Mouse (Mus musculus) hindbrain, embryonic 16.5 days (tissue): Measurements from ENCODE around the gene Tcte1. TPM values are rescaled to one million over a fixed set of nuclear protein-coding genes. Genes with fewer than 3 reads are reported as not detected.

Experiments used
- ATAC-seq: fragments of 200-750 bp; cut with Nextera tagmentation; 2 replicates; pipeline ENCODE4 v1.8.0; 2017; ENCODE audit warnings: moderate TSS enrichment, moderate library complexity
- H3K27ac ChIP-seq: fragments of 300-500 bp; sonication (generic); 2 replicates; pipeline ENCODE4 v1.5.1; 2014; ENCODE audit warnings: low read depth, mild to moderate bottlenecking, control low read depth, low read length, moderate library complexity
- H3K27me3 ChIP-seq: fragments of 300-500 bp; sonication (generic); replicated peaks from 2 replicates; pipeline ENCODE4 v1.6.1; 2014; ENCODE audit warnings: low read length; ENCODE audit not compliant: control insufficient read depth, insufficient read depth
- H3K36me3 ChIP-seq: fragments of 300-500 bp; sonication (generic); 2 replicates; pipeline ENCODE4 v1.6.1; 2014; ENCODE audit warnings: mild to moderate bottlenecking, low read length, moderate library complexity, mixed read lengths; ENCODE audit not compliant: control insufficient read depth, insufficient read depth
- H3K4me1 ChIP-seq: fragments of 300-500 bp; sonication (generic); 2 replicates; pipeline ENCODE4 v1.6.1; 2014; ENCODE audit warnings: low read depth, low read length; ENCODE audit not compliant: control insufficient read depth, insufficient read depth
- H3K4me2 ChIP-seq: fragments of 300-500 bp; sonication (generic); 2 replicates; pipeline ENCODE4 v1.6.1; 2014; ENCODE audit warnings: mild to moderate bottlenecking, low read length, control low read depth, moderate library complexity
- H3K4me3 ChIP-seq: fragments of 300-500 bp; sonication (generic); 2 replicates; pipeline ENCODE4 v1.5.1; 2014; ENCODE audit warnings: mild to moderate bottlenecking, low read length, control low read depth, moderate library complexity
- H3K9ac ChIP-seq: fragments of 300-500 bp; sonication (generic); 2 replicates; pipeline ENCODE4 v1.6.1; 2014; ENCODE audit warnings: low read depth, mild to moderate bottlenecking, control low read depth, low read length, moderate library complexity
- H3K9me3 ChIP-seq: fragments of 300-500 bp; sonication (generic); 2 replicates; pipeline ENCODE4 v1.6.1; 2014; ENCODE audit warnings: mild to moderate bottlenecking, low read length, moderate library complexity; ENCODE audit not compliant: control insufficient read depth
- WGBS: fragments of 180-500 bp; shearing (Covaris S2); extraction: QIAGEN DNeasy Blood & Tissue Kit; methylation state at CpG from one replicate; pipeline ENCODE4 v1.1.7; 2014; 5-methylcytosine and 5-hydroxymethylcytosine counted together
- polyA plus RNA-seq: library from polyadenylated mRNA; unstranded; fragments of >200 nt; fragmentation: Nextera tagmentation; extraction: Ambion mirVana; gene quantifications from 2 replicates; pipeline ENCODE4 v1.2.1, GENCODE M21; 2015

The Tcte1 gene
- polyA plus RNA-seq, 1 experiment from 2014 or later: 6.3 TPM

DNA sequence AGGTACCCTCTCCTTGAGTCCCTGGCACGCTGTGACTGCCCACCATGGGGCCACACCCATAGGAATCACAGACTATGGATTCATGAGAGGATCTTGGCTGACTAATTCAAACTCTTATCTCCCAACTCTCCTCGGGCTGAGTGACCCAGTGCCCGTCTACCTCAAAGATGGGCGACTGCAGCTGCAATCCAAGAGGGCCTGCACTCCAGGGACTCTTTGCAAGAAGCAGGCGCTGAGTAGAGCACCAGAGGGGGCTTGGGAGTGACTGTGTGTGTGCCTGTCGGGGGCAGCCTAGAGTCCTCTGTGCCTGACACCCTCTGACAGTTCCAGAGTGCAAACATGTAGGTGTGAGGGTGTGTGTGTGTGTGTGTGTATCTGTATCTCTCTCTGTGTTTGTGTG, 18.9 kb downstream of the Tcte1 start:
- no peak overlapping the region for H3K4me3 ChIP-seq
- H3K4me2 ChIP-seq: no peak overlapping the region
- peaks cover 6% of the 10 kb centered on the region; the same call in 1 of the 2 replicates for H3K36me3 ChIP-seq
- H3K9ac ChIP-seq: no peak overlapping the region
- peaks cover 20% of the 10 kb centered on the region for H3K4me1 ChIP-seq
- 37% methylated on average over 6 of the region's 6 CpGs for WGBS
- no peak overlapping the region for H3K27ac ChIP-seq
- H3K9me3 ChIP-seq: no peaks in the 10 kb centered on the region
- ATAC-seq: no peak
- peaks cover 6% of the 10 kb centered on the region; the same call in 1 of the 2 replicates for H3K27me3 ChIP-seq

DNA sequence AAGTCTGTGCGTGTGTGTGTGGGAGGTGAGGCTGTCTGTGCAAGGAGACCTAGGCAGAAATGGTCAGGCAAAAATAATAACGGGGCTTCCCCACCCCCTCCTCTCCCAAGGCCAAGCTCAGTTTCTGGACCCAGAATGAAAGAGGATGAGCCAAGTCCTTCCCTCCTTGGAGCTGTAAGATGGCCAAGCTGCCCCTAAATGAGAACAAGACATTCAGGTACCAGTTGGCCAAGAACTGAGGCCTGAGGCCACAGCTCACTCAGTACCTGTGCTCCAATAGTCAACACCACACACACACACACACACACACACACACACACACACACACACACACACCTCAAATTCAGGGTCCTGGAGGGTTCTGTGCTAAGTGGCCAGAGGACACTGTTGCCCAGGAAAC, 19.5 kb downstream of the Tcte1 start:
- H3K9me3 ChIP-seq: no peaks in the 10 kb centered on the region

DNA sequence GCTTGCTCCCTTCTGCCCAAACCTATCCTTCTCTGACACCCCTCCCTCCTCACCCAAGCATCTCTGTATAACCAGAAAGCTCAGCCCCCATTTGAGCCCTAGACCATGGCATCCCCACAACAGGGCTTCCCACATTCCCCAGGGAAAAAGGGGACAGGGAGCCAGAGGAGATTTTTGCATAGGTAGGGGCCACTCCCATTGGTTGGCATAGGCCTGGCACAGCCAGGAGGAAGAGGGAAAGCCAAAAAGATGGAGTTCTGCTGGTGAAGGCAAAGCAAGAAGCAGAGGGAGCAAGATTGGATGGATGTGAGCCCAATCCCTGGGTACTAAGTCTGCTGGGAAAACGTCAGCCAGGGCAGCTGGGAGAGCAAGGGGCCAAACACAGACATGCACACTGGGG, 19.9 kb downstream of the Tcte1 start:
- peaks cover 6% of the 10 kb centered on the region; the same call in 1 of the 2 replicates for H3K27me3 ChIP-seq

More for the DNA sequence above, 19.5 kb downstream of the Tcte1 start:
- no peak for ATAC-seq
- Histone ChIP-seq H3K9ac (no peak overlapping the region), H3K27me3 (peaks cover 6% of the 10 kb centered on the region; the same call in 1 of the 2 replicates), H3K4me1 (peaks cover 23% of the 10 kb centered on the region), H3K27ac (no peak overlapping the region), H3K4me2 (no peak overlapping the region), H3K4me3 (no peak overlapping the region), H3K36me3 (peaks cover 6% of the 10 kb centered on the region; the same call in 1 of the 2 replicates)
- 73% methylated on average over 2 of the region's 2 CpGs for WGBS

DNA sequence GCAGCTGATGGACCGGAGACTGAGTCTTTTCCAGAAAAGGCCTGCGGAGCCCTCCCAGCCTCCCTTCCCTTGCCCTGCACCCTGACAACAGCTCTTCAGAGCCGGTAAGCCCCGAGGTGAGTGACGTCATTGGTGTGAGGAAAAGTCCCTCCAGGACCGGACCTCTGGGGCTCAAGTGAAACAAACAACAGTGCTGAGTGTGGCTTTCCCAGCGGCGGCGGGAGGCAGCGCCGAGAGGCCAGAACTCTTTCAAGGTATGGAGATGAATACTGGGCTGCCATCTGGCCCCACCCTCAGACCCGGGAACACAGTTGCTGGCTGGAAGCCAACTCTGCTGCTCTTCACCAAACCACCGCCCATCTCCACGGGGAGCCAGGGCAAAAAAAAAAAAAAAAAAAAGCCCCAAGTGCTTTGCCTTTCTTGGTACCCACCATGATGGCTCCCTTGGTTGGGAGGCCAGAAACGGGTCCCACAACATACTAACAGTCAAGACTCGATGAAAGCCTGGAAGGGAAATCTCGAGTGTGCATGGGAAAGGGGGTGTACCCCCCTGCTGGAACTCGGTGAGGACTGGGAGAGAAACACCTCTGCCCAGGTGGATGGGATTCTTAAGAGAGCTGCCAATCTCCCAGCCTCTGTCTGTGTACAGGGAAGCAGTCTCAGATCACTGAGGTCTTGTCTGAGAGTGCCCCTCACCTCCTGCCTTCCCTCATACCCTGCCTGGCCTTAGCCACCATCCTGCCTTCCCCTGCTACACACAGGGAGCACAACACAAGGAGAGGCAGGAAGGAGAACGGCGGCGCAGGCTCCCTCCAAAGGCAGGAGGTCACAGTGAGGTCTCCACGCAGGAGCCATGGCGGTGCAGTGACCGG, 21.0 kb downstream of the Tcte1 start:
- Histone ChIP-seq H3K4me2 (no peak overlapping the region; the same call in 1 of the 2 replicates), H3K27me3 (peaks cover 6% of the 10 kb centered on the region; the same call in 1 of the 2 replicates), H3K27ac (no peak overlapping the region; the same call in 1 of the 2 replicates), H3K4me3 (no peak overlapping the region), H3K36me3 (peaks cover 6% of the 10 kb centered on the region; the same call in 1 of the 2 replicates), H3K9ac (no peak overlapping the region), H3K4me1 (peaks cover 27% of the 10 kb centered on the region), H3K9me3 (no peaks in the 10 kb centered on the region)
- WGBS: 10% methylated on average over 24 of the region's 24 CpGs
- no peak for ATAC-seq

More for the DNA sequence above, 19.9 kb downstream of the Tcte1 start:
- no peak overlapping the region for H3K27ac ChIP-seq
- WGBS: 44% methylated on average over 1 of the region's 1 CpGs
- no peak for ATAC-seq
- no peak overlapping the region for H3K4me2 ChIP-seq
- H3K36me3 ChIP-seq: peaks cover 6% of the 10 kb centered on the region; the same call in 1 of the 2 replicates
- H3K4me1 ChIP-seq: peaks cover 27% of the 10 kb centered on the region
- H3K9ac ChIP-seq: no peak overlapping the region
- H3K9me3 ChIP-seq: no peaks in the 10 kb centered on the region
- H3K4me3 ChIP-seq: no peak overlapping the region

- Histone ChIP-seq H3K36me3 (peaks cover 6% of the 10 kb centered on the region; the same call in 1 of the 2 replicates), H3K9me3 (no peaks in the 10 kb centered on the region), H3K27ac (no peak overlapping the region; the same call in 1 of the 2 replicates), H3K4me2 (peak overlapping the region; percentile 43), H3K27me3 (peaks cover 6% of the 10 kb centered on the region; the same call in 1 of the 2 replicates), H3K4me1 (peaks cover 29% of the 10 kb centered on the region), H3K9ac (no peak overlapping the region; the same call in 1 of the 2 replicates), H3K4me3 (peak overlapping the region; percentile 17; the same call in 1 of the 2 replicates)
- ATAC-seq: no peak
- 9% methylated on average over 36 of the region's 46 CpGs for WGBS
Observed at GRCm38 (mm10) chr17:45544873-45545277, 21.6 kb downstream of the Tcte1 start.

GRCm38 (mm10) chr17:45545278-45545961, 22.2 kb downstream of the Tcte1 start:
- H3K4me2 ChIP-seq: peak overlapping the region; percentile 43
- WGBS: 11% methylated on average over 74 of the region's 74 CpGs
- peak overlapping the region; percentile 18; the same call in 1 of the 2 replicates for H3K9ac ChIP-seq
- ATAC-seq: no peak
- peaks cover 6% of the 10 kb centered on the region; the same call in 1 of the 2 replicates for H3K36me3 ChIP-seq
- peaks cover 34% of the 10 kb centered on the region for H3K4me1 ChIP-seq
- H3K4me3 ChIP-seq: peak overlapping the region; percentile 17; the same call in 1 of the 2 replicates
- no peak overlapping the region for H3K27ac ChIP-seq
- H3K9me3 ChIP-seq: no peaks in the 10 kb centered on the region
- H3K27me3 ChIP-seq: peaks cover 6% of the 10 kb centered on the region; the same call in 1 of the 2 replicates

DNA sequence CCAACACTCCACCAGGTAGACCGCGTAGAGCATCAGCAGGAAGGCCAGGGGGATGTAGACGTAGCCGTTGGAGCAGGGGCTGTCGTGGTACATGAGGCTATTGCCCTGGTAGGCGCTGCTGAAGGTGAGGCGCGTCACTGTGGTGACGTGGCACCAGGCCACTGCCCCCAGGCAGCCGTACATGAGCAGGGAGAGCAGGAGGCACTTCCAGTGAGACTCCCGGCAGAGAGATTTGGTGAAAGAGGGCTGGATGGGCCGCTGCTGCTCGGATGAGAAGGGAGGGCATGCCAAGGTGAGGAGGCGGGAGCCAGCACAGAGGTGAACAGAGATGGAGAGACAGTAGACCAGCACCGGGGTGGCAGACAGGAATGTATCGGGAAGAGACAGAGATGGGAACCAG, 23.7 kb downstream of the Tcte1 start:
- peaks cover 6% of the 10 kb centered on the region; the same call in 1 of the 2 replicates for H3K36me3 ChIP-seq
- 69% methylated on average over 16 of the region's 16 CpGs for WGBS
- H3K27ac ChIP-seq: no peak overlapping the region
- H3K9me3 ChIP-seq: no peaks in the 10 kb centered on the region
- H3K9ac ChIP-seq: no peak overlapping the region
- peaks cover 38% of the 10 kb centered on the region for H3K4me1 ChIP-seq
- H3K27me3 ChIP-seq: peaks cover 6% of the 10 kb centered on the region; the same call in 1 of the 2 replicates
- H3K4me2 ChIP-seq: peak overlapping the region; percentile 87; the same call in 1 of the 2 replicates
- ATAC-seq: no peak
- no peak overlapping the region for H3K4me3 ChIP-seq

GRCm38 (mm10) chr17:45547461-45548190, 24.4 kb downstream of the Tcte1 start:
- ATAC-seq: no peak
- peaks cover 39% of the 10 kb centered on the region for H3K4me1 ChIP-seq

More at GRCm38 (mm10) chr17:45547461-45548190, 24.4 kb downstream of the Tcte1 start:
- no peak overlapping the region for H3K9ac ChIP-seq
- WGBS: 79% methylated on average over 5 of the region's 5 CpGs
- peaks cover 6% of the 10 kb centered on the region; the same call in 1 of the 2 replicates for H3K36me3 ChIP-seq
- H3K27ac ChIP-seq: no peak overlapping the region
- H3K9me3 ChIP-seq: no peaks in the 10 kb centered on the region
- peak overlapping the region; percentile 85 for H3K4me3 ChIP-seq
- H3K27me3 ChIP-seq: peaks cover 6% of the 10 kb centered on the region; the same call in 1 of the 2 replicates
- peak overlapping the region; percentile 87 for H3K4me2 ChIP-seq
